Mouse (Mus musculus): ENCODE results near the gene Igsf21. TPM values are rescaled to one million over a fixed set of nuclear protein-coding genes. Genes with fewer than 3 reads are reported as not detected.

The Igsf21 gene
- total RNA-seq, 2 experiments from 2014 or later: 55.4 to 72.1 TPM

DNA sequence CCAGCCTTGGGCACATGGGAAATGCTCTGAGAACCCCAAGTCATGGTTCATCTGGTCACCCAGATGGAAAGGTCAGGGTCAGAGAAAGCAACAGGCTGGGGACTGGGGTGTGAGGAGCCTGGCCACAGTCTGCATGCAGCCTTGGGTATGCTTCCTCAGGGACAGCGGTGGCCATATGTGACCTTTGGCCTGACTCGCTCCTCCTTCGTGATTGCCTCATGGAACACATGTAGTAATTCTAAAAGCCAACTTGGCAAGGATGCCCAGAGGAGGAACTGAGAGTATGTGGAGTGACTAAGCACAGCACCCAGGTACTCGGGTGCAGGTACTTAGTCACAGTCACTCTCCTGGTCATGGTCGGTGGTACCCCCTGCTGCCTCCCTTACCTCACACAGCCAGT is 245.7 kb downstream of the Igsf21 start:
- no peak for DNase-seq (ENCODE audit: low spot score in 2 of 2)

DNA sequence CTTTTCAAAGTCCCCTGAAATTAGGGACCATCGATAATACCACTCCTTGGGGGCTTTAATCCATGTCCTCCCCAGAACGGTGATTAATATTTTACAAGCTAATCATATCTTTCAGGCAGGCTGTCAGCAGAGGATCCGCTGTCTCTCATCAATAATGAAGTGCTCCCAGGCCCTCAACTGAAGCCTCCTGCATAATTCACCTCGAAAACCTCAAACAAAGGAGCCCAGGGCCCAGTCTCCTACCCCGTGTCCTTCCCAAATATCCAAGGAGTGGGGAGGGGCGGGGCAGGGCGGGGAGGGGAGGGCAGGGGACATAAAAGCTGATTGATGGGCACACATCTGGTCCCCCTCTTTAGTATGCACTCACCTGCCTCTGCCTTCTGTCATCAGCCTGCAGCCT is 247.6 kb downstream of the Igsf21 start:
- DNase-seq (ENCODE audit: low spot score in 2 of 2): no peak

DNA sequence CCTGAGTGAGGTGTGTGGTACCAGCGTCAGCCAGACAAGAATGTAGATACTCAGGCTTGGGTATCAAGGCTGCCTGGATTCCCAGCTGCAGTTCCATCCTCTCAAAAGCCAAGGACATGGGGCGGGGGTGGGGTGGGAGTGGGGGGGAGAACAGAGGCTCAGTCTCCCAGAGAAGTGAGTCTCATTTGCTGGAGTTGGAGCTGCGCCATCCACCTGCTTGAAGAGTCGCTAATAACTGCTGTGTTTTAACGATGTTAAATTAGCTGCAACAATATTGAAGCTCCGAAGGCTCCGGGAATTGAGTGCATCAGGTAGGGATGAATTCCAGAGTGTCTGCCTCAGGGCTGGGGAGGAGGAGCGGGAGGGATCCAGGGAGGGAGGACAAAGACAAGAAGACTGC is 250.9 kb downstream of the Igsf21 start:
- no peak for DNase-seq (ENCODE audit: low spot score in 2 of 2)

DNA sequence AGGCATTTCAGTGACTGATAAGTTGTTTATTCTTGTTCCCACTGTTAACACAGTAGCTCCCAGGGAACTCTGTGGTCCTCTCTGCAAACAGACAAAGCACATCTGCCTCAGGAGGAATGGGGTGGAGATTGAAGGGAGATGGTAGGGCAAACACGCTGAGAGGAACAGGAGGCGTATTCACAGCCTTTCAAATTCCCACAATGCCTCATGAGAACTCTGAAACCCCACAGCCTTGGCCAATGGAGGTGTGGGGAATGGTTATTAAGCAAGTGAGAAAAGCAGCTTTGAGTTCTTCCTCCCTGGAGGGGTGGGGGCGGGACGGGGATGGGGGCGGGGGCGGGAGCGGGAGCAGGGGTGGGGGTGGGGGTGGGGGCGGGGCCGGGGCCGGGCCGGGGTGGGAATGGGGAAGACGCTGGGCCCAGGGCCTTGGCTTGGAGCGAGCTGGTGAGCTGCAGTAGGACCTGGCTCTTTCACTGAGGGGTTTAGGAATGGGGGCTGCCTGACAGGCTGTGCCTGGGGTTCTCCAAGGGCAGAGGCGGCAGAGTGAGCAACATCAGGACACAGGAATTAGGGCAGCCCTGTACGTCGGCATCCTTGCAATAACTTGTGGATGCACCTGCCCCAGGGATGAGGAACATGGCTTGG is 253.4 kb downstream of the Igsf21 start:
- DNase-seq (ENCODE audit: low spot score in 2 of 2): no peak

DNA sequence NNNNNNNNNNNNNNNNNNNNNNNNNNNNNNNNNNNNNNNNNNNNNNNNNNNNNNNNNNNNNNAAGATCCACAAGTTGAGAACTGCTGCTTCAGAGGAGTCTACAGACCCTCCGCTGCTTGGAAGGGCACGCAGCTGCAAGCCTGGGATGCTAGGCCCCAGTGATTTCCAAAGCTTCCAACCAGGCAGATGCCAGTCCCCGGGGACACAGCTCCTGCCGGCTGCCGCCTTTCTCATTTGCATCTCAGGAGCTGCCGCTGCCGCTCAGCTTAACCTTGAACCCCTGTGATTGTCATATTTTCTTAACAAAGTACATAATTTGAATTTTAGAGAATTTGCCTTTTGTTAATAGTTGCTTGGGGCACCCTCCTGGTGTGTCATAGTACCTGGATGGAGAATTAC is 259.7 kb downstream of the Igsf21 start:
- no peak for DNase-seq (ENCODE audit: low spot score in 2 of 2)

DNA sequence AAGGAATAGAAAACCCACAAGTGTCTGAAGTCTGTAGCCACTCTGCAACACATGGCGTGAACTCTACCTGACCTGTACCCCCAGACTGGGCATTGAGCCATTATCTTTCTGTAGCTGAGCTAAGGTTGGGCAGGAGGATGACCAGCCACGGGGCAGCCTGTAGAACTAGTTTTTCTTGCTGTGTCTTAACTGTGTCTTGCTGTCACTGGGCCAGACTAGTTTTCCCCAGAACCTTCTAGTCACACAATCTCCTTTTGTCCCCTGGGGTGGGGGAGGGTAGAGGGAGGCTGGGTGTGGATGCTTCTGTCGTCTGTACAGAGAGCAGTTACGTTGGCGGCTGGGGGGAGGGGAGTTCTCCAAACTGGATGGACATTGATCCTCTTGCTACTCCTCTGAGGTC is 267.9 kb downstream of the Igsf21 start:
- DNase-seq (ENCODE audit: low spot score in 2 of 2): no peak

DNA sequence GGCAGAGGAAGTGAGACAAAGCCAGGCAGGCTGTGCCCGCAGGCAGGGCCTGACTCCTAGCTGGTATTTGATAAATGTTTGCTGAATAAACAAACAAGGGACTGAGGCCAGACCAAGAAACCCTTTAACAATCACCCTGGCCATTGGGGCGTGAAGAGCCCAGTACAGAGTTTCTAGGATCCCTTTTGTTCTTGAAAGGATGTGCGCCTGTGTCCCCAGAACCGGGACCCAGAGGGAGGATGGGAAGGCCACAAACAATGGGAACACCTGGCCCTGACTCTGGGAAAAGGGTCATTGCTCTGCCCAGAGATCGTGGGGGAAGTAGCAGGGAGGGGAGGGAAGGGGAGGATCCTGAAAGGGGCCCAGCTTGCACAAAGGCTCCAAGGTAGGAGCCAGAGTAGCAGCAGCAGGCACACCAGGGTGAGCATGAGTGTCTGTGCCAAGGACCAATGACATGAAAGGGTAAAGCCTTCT is 269.2 kb downstream of the Igsf21 start:
- DNase-seq (ENCODE audit: low spot score in 2 of 2): no peak

All from left cerebral cortex, adult 18-20 months (tissue).